Mouse (Mus musculus): Measurements from ENCODE around the gene Glipr2. TPM values are rescaled to one million over a fixed set of nuclear protein-coding genes. Genes with fewer than 3 reads are reported as not detected.

Gene Glipr2
- total and polyA plus RNA-seq, 2 experiments from 2014 or later: 22.6 to 25.5 TPM

DNA sequence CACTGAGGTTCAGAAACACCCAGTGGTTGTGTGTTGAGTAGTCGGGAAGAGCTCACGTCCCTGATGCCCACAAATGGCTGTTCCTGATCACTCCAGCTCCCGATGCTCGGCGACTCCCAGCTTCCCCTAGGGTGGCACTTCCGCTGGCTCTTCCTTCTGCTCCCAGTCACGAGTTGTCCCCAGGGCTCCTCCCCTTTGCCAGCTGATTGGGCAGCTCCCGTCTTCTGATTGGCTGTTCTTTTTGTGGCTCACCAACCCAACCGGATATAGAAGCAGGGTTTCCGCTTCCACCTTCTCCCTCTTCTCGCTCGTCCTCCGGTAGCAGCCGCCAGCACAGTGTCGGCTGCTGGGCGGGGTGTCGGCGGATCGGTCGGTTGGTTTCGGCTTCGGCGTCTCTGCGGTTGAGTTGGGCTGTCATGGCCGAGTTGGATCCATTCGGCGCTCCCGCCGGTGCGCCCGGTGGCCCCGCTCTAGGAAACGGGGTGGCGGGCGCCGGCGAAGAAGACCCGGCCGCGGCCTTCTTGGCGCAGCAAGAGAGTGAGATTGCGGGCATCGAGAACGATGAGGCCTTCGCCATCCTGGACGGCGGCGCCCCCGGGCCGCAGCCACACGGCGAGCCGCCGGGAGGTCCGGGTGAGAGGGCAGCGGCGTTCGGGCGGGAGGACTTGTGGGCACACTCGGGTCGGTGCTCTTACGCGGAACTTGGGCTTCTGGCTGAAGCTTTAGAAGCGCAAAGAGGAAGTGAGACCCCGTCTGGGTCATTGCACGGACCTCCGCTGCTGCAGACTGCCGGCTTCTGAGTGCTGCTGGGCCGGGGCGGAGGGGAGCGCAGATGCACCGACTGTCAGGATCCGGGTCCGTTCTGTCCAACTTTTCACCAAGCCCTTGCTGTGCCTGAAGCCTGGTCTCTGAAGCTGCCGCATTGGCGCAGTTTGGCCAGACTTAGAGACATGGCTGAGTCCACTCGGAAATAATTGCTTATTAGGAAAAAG lies 55.5 kb downstream of the Glipr2 start:
- peaks cover 6% of the 10 kb centered on the region; the same call in 1 of the 2 replicates for H3K36me3 ChIP-seq (ENCODE audit: insufficient read depth)
- TF ChIP-seq CTCF (IDR thresholded peaks at IDR 0.05; ENCODE audit: low read depth): no peak
- ATAC-seq (peak; percentile 100), DNase-seq (peak; percentile 95)
- no peaks in the 10 kb centered on the region for H3K27me3 ChIP-seq (ENCODE audit: insufficient read depth, low read length)
- peak overlapping the region; percentile 86 for H3K9ac ChIP-seq
- H3K4me3 ChIP-seq (ENCODE audit: low read depth, low read length): peak overlapping the region; percentile 86
- peak overlapping the region; percentile 96 for H3K4me2 ChIP-seq (ENCODE audit: low read depth)
- H3K27ac ChIP-seq (ENCODE audit: low read depth, low read length): peak overlapping the region; percentile 87
- no peaks in the 10 kb centered on the region for H3K9me3 ChIP-seq (ENCODE audit: low read length)
- 1% methylated on average over 77 of the region's 77 CpGs for WGBS
- H3K4me1 ChIP-seq (ENCODE audit: insufficient read depth): peaks cover 15% of the 10 kb centered on the region

- no peaks in the 10 kb centered on the region for H3K9me3 ChIP-seq (ENCODE audit: low read length)
- no peak for TF ChIP-seq CTCF (IDR thresholded peaks at IDR 0.05; ENCODE audit: low read depth)
- peaks cover 7% of the 10 kb centered on the region; the same call in 1 of the 2 replicates for H3K36me3 ChIP-seq (ENCODE audit: insufficient read depth)
- 28% methylated on average over 11 of the region's 11 CpGs for WGBS
- no peak overlapping the region for H3K27ac ChIP-seq (ENCODE audit: low read depth, low read length)
- peak overlapping the region; percentile 86 for H3K9ac ChIP-seq
- no peak for DNase-seq
- H3K4me1 ChIP-seq (ENCODE audit: insufficient read depth): peaks cover 15% of the 10 kb centered on the region
- H3K4me2 ChIP-seq (ENCODE audit: low read depth): peak overlapping the region; percentile 96
- ATAC-seq: no peak
- no peaks in the 10 kb centered on the region for H3K27me3 ChIP-seq (ENCODE audit: insufficient read depth, low read length)
- H3K4me3 ChIP-seq (ENCODE audit: low read depth, low read length): peak overlapping the region; percentile 86
These were observed 56.3 kb downstream of the Glipr2 start for GRCm38 (mm10) chr4:44013391-44014070.

DNA sequence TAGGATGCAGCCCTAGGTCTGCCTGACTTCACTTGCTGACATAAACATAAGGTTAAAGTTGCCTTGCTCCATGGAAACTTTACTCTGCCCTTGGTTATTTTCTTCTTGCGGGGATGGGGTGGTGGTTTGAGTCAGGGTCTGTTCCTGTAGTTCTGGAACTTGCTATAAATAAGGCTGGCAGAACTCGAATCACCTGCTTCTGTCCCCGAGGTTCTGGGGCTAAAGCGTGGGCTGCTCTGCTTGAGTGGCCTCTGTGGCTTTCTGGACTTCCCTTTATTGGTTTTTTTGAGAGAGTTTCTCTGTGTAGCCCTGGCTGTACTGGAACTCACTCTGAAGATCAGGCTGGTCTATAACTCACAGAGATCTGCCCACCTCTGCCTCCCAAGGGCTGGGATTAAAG lies 58.9 kb downstream of the Glipr2 start:
- 95% methylated on average over 4 of the region's 4 CpGs for WGBS

DNA sequence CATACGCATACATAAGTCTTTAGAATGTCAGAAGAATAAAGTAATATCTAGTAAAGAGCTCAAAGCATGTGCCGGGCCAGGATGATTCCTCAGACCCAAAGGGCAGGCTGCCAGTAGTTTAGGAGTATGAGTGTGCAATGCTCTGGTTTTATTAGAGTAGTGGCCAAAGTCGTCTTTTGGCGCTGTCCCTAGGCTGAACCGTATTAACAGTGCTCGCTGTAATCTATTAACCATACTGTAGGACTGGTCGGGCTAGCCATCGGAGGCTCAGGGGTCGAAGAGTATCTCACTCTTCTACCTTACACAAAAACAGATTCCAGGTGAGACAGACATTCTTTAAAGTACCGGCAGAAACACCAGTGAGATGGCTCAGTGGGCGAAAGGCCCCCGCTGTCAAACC lies 59.6 kb downstream of the Glipr2 start:
- H3K27me3 ChIP-seq (ENCODE audit: insufficient read depth, low read length): no peaks in the 10 kb centered on the region
- H3K27ac ChIP-seq (ENCODE audit: low read depth, low read length): no peak overlapping the region
- H3K4me1 ChIP-seq (ENCODE audit: insufficient read depth): peaks cover 15% of the 10 kb centered on the region
- H3K9ac ChIP-seq: no peak overlapping the region
- DNase-seq: no peak
- WGBS: 94% methylated on average over 12 of the region's 12 CpGs
- no peak for ATAC-seq
- peaks cover 39% of the 10 kb centered on the region for H3K36me3 ChIP-seq (ENCODE audit: insufficient read depth)
- no peak for TF ChIP-seq CTCF (IDR thresholded peaks at IDR 0.05; ENCODE audit: low read depth)
- H3K9me3 ChIP-seq (ENCODE audit: low read length): no peaks in the 10 kb centered on the region
- no peak overlapping the region for H3K4me3 ChIP-seq (ENCODE audit: low read depth, low read length)
- H3K4me2 ChIP-seq (ENCODE audit: low read depth): no peak overlapping the region

More for the DNA sequence above, 58.9 kb downstream of the Glipr2 start:
- no peak for TF ChIP-seq CTCF (IDR thresholded peaks at IDR 0.05; ENCODE audit: low read depth)
- peaks cover 32% of the 10 kb centered on the region for H3K36me3 ChIP-seq (ENCODE audit: insufficient read depth)
- H3K9me3 ChIP-seq (ENCODE audit: low read length): no peaks in the 10 kb centered on the region
- ATAC-seq (no peak), DNase-seq (no peak)
- no peak overlapping the region for H3K4me3 ChIP-seq (ENCODE audit: low read depth, low read length)
- H3K27me3 ChIP-seq (ENCODE audit: insufficient read depth, low read length): no peaks in the 10 kb centered on the region
- H3K4me2 ChIP-seq (ENCODE audit: low read depth): no peak overlapping the region
- no peak overlapping the region for H3K27ac ChIP-seq (ENCODE audit: low read depth, low read length)
- no peak overlapping the region for H3K9ac ChIP-seq
- peaks cover 15% of the 10 kb centered on the region for H3K4me1 ChIP-seq (ENCODE audit: insufficient read depth)

- TF ChIP-seq CTCF (IDR thresholded peaks at IDR 0.05; ENCODE audit: low read depth): no peak
- Histone ChIP-seq H3K36me3 (ENCODE audit: insufficient read depth) (peaks cover 79% of the 10 kb centered on the region), H3K4me3 (ENCODE audit: low read depth, low read length) (no peak overlapping the region), H3K4me2 (ENCODE audit: low read depth) (no peak overlapping the region), H3K27ac (ENCODE audit: low read depth, low read length) (no peak overlapping the region), H3K27me3 (ENCODE audit: insufficient read depth, low read length) (no peaks in the 10 kb centered on the region), H3K9me3 (ENCODE audit: low read length) (no peaks in the 10 kb centered on the region), H3K4me1 (ENCODE audit: insufficient read depth) (no peaks in the 10 kb centered on the region), H3K9ac (no peak overlapping the region)
- ATAC-seq (no peak), DNase-seq (no peak)
- WGBS: 88% methylated on average over 4 of the region's 4 CpGs
These were observed 65.1 kb downstream of the Glipr2 start for GRCm38 (mm10) chr4:44022323-44022722.

- Histone ChIP-seq H3K9ac (no peak overlapping the region), H3K27me3 (ENCODE audit: insufficient read depth, low read length) (no peaks in the 10 kb centered on the region), H3K36me3 (ENCODE audit: insufficient read depth) (peaks cover 84% of the 10 kb centered on the region), H3K4me3 (ENCODE audit: low read depth, low read length) (no peak overlapping the region), H3K4me1 (ENCODE audit: insufficient read depth) (no peaks in the 10 kb centered on the region), H3K27ac (ENCODE audit: low read depth, low read length) (no peak overlapping the region), H3K9me3 (ENCODE audit: low read length) (no peaks in the 10 kb centered on the region), H3K4me2 (ENCODE audit: low read depth) (no peak overlapping the region)
- WGBS: 94% methylated on average over 11 of the region's 11 CpGs
- no peak for TF ChIP-seq CTCF (IDR thresholded peaks at IDR 0.05; ENCODE audit: low read depth)
- ATAC-seq (no peak), DNase-seq (no peak)
These were observed 65.6 kb downstream of the Glipr2 start for GRCm38 (mm10) chr4:44022766-44023165.

DNA sequence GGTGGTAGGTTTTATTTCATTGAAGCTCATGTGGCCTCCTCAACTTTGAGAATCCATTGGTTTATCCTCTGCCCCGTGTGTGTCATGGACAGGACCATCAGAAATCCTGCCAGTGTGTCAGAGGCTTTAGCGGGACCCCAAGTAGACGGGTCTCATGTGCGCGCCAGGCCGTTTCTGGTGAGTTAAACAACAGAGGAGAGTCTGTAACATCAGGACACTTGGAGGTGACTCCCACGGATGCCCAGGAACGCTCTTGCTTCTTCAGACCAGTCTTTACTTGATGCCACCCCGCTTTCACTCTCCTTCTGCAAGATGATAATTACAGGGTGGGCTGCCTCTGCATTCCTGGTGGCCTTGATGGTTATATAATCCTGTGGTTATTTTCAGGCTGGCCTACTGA lies 66.5 kb downstream of the Glipr2 start:
- 95% methylated on average over 9 of the region's 9 CpGs for WGBS
- no peak overlapping the region for H3K27ac ChIP-seq (ENCODE audit: low read depth, low read length)
- no peak overlapping the region for H3K4me2 ChIP-seq (ENCODE audit: low read depth)
- no peaks in the 10 kb centered on the region for H3K4me1 ChIP-seq (ENCODE audit: insufficient read depth)
- H3K9me3 ChIP-seq (ENCODE audit: low read length): no peaks in the 10 kb centered on the region
- H3K36me3 ChIP-seq (ENCODE audit: insufficient read depth): peaks cover 86% of the 10 kb centered on the region
- DNase-seq: no peak
- no peak for ATAC-seq
- H3K4me3 ChIP-seq (ENCODE audit: low read depth, low read length): no peak overlapping the region
- no peak overlapping the region for H3K9ac ChIP-seq
- H3K27me3 ChIP-seq (ENCODE audit: insufficient read depth, low read length): no peaks in the 10 kb centered on the region
- TF ChIP-seq CTCF (IDR thresholded peaks at IDR 0.05; ENCODE audit: low read depth): no peak
